Mouse (Mus musculus) midbrain, embryonic 12.5 days (tissue): ENCODE results near the gene Gadd45gip1. TPM values are rescaled to one million over a fixed set of nuclear protein-coding genes. Genes with fewer than 3 reads are reported as not detected.

ENCODE experiments used
- ATAC-seq: fragments of 200-750 bp; cut with Nextera tagmentation; 2 replicates; pipeline ENCODE4 v1.8.0; 2017; ENCODE audit warnings: low read depth, moderate TSS enrichment, moderate library complexity; ENCODE audit not compliant: low FRiP score
- H3K27ac ChIP-seq: fragments of 300-500 bp; sonication (generic); replicated peaks from 2 replicates; pipeline ENCODE4 v1.5.1; 2016; ENCODE audit warnings: mild to moderate bottlenecking
- H3K27me3 ChIP-seq: fragments of 300-500 bp; sonication (generic); 2 replicates; pipeline ENCODE4 v1.6.1; 2016; ENCODE audit warnings: mild to moderate bottlenecking
- H3K36me3 ChIP-seq: fragments of 300-500 bp; sonication (generic); 2 replicates; pipeline ENCODE4 v1.6.1; 2016
- H3K4me1 ChIP-seq: fragments of 300-500 bp; sonication (generic); 2 replicates; pipeline ENCODE4 v1.6.1; 2016
- H3K4me2 ChIP-seq: fragments of 300-500 bp; sonication (generic); replicated peaks from 2 replicates; pipeline ENCODE4 v1.6.1; 2016; ENCODE audit warnings: mild to moderate bottlenecking, moderate library complexity
- H3K4me3 ChIP-seq: fragments of 300-500 bp; sonication (generic); 2 replicates; pipeline ENCODE4 v1.5.1; 2016; ENCODE audit warnings: mild to moderate bottlenecking
- H3K9ac ChIP-seq: fragments of 300-500 bp; sonication (generic); replicated peaks from 2 replicates; pipeline ENCODE4 v1.6.1; 2016; ENCODE audit warnings: mild to moderate bottlenecking, moderate library complexity
- H3K9me3 ChIP-seq: fragments of 300-500 bp; sonication (generic); 2 replicates; pipeline ENCODE4 v1.6.1; 2016; ENCODE audit warnings: mild to moderate bottlenecking
- WGBS: fragments of 180-500 bp; shearing (Covaris S2); methylation state at CpG from one replicate; pipeline ENCODE4 v1.1.7; 2016; 5-methylcytosine and 5-hydroxymethylcytosine counted together
- polyA plus RNA-seq: library from polyadenylated mRNA; unstranded; fragments of >200 nt; fragmentation: Nextera tagmentation; extraction: Ambion mirVana; gene quantifications from 2 replicates; pipeline ENCODE4 v1.2.1, GENCODE M21; 2016

The Gadd45gip1 gene
- polyA plus RNA-seq, 1 experiment from 2014 or later = 36.1 TPM

DNA sequence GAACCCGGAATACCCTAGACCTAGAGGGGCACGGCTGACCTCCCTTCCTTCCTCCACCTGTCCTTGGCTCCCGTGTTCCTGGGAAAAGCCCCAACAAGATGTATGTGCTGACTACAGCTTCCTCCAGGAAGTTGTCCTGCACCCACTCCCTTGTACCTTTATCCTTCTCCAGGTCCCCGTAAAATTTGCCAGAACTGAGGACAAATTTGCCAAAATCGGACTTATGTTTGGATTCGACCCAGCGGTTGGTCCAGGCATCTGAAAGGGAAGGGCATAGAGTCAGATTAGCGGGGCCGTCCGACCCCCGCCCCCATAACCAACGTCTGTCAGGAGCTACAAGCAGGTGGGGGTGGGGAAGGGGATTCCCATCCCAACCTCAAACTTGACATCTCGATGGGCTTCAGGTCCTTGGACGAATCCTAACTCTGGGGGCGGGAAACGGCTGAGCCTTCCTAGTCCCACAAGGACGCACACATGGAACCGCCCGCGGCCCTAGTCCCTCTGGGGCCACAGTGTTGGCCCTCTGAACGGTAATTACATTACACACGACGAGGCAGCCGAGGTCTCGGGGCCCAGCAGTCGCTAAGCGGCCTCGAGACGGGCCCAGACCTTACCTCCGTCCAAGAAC lies 14.9 kb downstream of the Gadd45gip1 start:
- Histone ChIP-seq H3K4me2 (peak overlapping the region; percentile 83), H3K9ac (peak overlapping the region; percentile 95), H3K27ac (peak overlapping the region; percentile 83), H3K4me1 (peaks cover 31% of the 10 kb centered on the region), H3K36me3 (peaks cover 40% of the 10 kb centered on the region), H3K9me3 (no peaks in the 10 kb centered on the region), H3K27me3 (no peaks in the 10 kb centered on the region), H3K4me3 (peak overlapping the region; percentile 94)
- WGBS = under 1% methylated on average over 30 of the region's 30 CpGs
- no peak; the same call in 1 of the 2 replicates for ATAC-seq

DNA sequence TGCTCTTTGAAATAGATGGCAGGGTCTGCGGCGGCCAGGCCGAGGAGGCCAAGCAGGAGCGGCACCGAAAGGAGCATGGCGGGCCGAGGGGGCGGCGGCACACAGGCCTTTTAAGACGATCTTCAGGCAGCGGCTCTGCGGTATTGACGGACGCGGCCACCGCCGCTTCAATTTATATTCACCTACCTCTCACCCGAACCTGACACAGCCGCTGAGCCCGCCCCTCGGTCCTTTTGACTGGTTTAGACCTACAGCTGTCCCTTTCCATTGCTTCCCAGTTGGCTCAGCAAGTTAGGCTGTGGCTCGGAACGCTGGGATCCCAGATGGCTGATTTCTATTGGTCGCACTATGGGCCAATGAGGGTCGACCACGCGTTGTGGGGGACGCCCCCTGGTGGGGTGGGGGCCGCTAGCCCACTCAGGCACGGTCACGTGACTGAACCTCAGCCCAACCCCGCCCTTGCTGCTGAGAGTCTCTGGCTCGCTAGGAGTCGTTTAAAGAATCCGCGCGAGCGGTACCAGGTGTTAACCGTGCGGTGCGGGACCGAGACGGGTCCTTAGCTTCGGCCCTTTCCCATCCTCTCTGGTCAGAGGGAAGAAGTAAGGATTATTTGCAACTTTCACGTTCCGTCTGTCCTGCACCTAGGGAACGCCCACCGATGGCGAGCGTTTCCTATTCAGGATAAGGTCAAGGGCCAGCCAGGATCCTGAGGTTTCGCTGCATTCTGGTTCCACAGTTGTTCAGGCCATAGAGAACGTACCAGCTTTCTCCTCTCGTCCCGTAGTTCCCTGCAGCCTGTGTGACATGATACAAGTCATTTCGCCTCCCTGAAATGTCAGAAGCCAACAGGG lies 15.6 kb downstream of the Gadd45gip1 start, which contains the start of gene Calr:
Gene Calr (minus strand): TSS at position 213 of the 851 bp plus-strand sequence.
- Histone ChIP-seq H3K4me2 (peak within 1 kb of the TSS; percentile 83), H3K4me3 (peak within 1 kb of the TSS; percentile 94), H3K27ac (peak within 1 kb of the TSS; percentile 83), H3K9ac (peak within 1 kb of the TSS; percentile 95), H3K36me3 (peaks cover 32% of the 10 kb centered on the region), H3K27me3 (no peaks in the 10 kb centered on the region), H3K4me1 (peaks cover 31% of the 10 kb centered on the region), H3K9me3 (no peaks in the 10 kb centered on the region)
- WGBS = 2% methylated on average over 54 of the region's 55 CpGs
- ATAC-seq = peak; percentile 98

DNA sequence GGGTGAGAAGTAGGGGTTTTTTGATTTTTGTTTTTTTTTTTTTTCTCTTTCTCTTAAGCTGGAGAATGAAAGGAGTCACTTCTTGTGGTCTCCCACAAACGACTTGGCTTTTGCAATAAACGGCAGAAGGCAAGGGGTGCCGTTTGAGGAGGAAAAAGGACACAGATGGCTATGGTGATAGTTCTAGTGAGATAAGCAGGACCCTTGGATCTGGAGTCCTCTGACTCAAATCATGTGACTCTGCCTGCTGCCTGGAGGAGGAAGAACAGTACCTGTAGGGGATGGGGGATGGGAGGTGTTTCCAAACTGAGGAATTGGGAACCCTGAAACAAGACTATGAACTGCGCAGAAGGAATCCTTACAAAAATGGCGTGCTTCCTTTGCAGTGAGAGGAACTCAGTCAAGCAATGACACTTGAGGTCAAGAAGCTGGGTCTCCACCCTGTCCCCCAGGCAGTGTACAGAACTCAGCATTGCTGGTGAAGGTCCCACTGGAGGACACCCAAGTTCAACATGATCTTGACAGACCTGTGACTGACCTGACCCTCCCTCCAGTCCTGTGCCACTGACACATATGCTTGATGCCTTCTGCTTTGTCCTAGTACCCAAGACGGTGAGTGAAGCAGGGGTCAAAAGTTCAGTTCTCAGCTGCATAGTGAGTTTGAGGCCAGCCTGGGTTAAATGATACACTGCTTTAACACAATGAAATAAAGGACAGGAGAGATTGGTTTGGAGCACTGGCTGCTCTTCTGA lies 16.5 kb downstream of the Gadd45gip1 start:
- Histone ChIP-seq H3K27me3 (no peaks in the 10 kb centered on the region), H3K27ac (peak overlapping the region; percentile 81; the same call in 1 of the 2 replicates), H3K36me3 (peaks cover 23% of the 10 kb centered on the region), H3K9me3 (no peaks in the 10 kb centered on the region), H3K4me2 (peak overlapping the region; percentile 83), H3K4me1 (peaks cover 31% of the 10 kb centered on the region), H3K4me3 (peak overlapping the region; percentile 94), H3K9ac (peak overlapping the region; percentile 63; the same call in 1 of the 2 replicates)
- WGBS = 59% methylated on average over 6 of the region's 6 CpGs
- no peak for ATAC-seq

DNA sequence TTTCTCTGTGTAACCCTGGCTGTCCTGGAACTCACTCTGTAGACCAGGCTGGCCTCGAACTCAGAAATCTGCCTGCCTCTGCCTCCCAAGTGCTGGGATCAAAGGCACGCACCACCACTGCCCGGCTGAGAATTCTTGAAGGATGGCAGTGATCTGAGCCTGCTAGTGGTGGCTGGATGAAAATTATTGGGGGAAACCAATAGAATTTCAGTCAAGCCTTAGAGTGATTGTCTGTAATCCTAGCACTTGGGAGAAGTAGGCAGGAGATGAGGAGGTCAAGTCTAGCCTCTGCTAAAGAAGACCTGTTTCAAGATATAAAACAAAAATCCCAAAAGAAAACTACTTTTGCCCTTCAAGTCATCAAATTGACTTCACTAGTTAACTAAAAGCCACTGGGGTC lies 25.1 kb downstream of the Gadd45gip1 start:
- H3K36me3 ChIP-seq = peaks cover 18% of the 10 kb centered on the region
- 96% methylated on average over 3 of the region's 3 CpGs for WGBS
- 0 out of 2 replicates have a peak, but pooled peaks cover 6% of the 10 kb centered on the region for H3K27me3 ChIP-seq
- no peak overlapping the region for H3K27ac ChIP-seq
- peak; percentile 23 for ATAC-seq
- H3K9me3 ChIP-seq = no peaks in the 10 kb centered on the region
- peaks cover 14% of the 10 kb centered on the region for H3K4me1 ChIP-seq
- H3K4me2 ChIP-seq = no peak overlapping the region
- H3K4me3 ChIP-seq = no peak overlapping the region
- H3K9ac ChIP-seq = no peak overlapping the region

DNA sequence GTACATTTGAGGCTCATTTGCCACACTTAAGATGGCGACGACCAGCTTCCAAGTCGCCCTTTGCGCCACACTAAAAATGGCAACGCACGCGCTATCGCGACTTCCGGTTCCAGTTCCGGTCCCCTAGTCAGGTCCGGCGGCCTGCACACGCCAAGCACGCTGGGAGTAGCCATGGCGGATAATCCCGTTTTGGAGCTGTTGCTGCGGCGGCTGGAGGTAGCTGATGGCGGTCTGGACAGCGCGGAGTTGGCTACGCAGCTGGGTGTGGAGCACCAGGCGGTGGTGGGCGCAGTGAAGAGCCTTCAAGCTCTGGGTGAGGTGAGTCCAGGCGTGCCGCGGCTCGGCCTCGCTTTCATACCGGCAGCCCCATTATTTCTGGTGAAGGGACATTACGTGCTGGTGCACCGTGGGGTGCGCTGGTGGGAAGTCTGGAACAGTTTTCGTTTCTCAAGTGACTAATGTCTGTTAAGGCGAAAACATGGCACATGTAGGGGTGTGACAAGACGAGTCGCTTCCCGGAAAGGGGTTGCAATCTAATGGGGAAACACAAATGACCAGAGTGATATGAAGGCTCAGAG lies 25.6 kb downstream of the Gadd45gip1 start, which contains the start of gene Farsa:
Gene Farsa (plus strand): TSS at position 126 of the 578 bp plus-strand sequence.
- Histone ChIP-seq H3K27me3 (0 out of 2 replicates have a peak, but pooled peaks cover 6% of the 10 kb centered on the region), H3K4me2 (peak within 1 kb of the TSS; percentile 61), H3K4me1 (peaks cover 14% of the 10 kb centered on the region), H3K9ac (peak within 1 kb of the TSS; percentile 74), H3K4me3 (peak within 1 kb of the TSS; percentile 79), H3K27ac (peak within 1 kb of the TSS; percentile 68), H3K9me3 (no peaks in the 10 kb centered on the region), H3K36me3 (peaks cover 23% of the 10 kb centered on the region)
- WGBS = under 1% methylated on average over 39 of the region's 39 CpGs
- peak; percentile 94 for ATAC-seq

DNA sequence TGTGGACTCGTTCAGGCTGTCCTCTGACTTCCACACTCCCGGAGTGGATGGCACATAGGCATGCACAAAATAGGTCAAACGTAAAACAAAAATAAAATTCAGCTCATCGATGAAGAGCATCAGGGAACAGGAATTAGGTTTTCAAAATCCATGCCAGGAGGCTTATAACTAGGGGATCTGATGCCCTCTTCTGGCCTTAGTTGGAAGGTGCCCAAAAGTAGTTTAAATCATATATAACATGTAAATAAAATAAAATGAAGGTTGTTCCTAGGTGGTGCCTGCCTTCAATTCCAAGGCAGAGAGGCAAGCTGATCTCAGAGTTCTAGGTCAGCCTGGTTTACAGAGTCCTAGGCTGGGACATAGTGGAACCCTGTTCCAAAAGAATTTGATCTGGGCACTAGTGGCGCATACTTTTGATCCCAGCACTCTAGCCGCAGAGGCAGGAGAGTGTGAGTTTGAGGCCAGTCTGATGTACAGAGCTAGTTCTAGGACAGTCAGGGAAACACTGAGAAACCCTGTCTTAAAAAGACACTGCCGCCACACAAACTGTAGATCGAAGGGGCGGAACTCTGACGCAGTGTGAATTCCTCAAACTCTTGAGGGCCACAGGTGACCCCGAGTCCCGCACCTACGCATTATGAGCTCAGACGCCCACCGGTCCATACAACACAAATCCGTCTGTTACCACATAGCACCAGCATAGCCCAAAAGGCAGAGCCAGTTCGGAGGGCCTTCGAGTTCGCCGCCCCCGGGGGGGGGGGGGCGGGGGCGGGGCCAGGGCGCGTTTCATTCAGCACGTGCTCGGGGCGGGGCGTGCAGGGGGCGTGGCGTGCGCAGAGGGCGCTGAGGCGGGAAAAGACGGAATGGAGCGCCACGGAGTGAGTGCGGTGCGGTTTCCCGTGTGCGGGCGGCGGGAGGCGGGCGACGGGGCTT lies 40.3 kb downstream of the Gadd45gip1 start, which contains the start of gene Syce2:
Gene Syce2 (plus strand): TSS at position 736 of the 933 bp plus-strand sequence.
- Histone ChIP-seq H3K27me3 (peaks cover 14% of the 10 kb centered on the region), H3K4me1 (peaks cover 13% of the 10 kb centered on the region), H3K36me3 (peaks cover 30% of the 10 kb centered on the region), H3K9ac (peak within 1 kb of the TSS; percentile 53), H3K9me3 (no peaks in the 10 kb centered on the region), H3K4me3 (peak within 1 kb of the TSS; percentile 40), H3K4me2 (peak within 1 kb of the TSS; percentile 73), H3K27ac (no peak within 1 kb of the TSS)
- WGBS = 17% methylated on average over 44 of the region's 46 CpGs
- ATAC-seq = peak; percentile 56; the same call in 1 of the 2 replicates

DNA sequence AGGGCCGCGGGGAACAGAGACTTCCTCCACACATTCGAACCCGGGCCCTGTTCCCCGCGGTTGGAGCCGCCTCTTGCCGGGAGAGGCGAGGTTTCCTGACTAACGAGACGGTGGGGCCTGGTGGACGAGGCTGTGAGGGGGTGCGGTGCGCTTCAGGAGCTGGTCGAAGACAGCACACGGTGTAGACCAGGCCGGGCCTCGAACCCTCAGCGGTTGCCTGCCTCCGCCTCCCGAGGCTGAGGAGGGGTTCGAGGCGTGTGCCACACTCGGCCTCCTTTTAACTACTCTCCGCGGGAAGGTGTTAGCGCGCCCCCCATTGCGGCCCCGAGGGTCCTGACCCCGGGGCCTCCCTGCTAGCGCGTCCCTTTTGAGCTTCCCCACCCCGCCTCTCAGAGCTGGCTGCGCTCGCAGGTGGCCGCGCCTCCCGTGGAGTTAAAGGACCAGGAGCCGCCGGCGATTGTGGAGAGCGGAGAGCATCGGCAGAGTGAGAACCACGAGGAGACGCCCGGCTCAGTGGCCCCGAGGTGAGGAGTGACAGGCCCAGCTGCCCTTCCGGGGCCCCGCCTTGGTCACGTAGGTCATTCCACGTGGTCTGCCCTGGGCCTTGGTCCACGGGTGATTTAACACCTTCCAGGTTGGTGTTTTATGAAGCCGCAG lies 41.1 kb downstream of the Gadd45gip1 start:
- Histone ChIP-seq H3K9me3 (no peaks in the 10 kb centered on the region), H3K36me3 (peaks cover 22% of the 10 kb centered on the region), H3K4me3 (peak overlapping the region; percentile 40), H3K4me1 (peaks cover 13% of the 10 kb centered on the region), H3K9ac (peak overlapping the region; percentile 53), H3K27me3 (peaks cover 14% of the 10 kb centered on the region), H3K4me2 (peak overlapping the region; percentile 73), H3K27ac (no peak overlapping the region)
- 3% methylated on average over 53 of the region's 54 CpGs for WGBS
- ATAC-seq = peak; percentile 58; the same call in 1 of the 2 replicates

DNA sequence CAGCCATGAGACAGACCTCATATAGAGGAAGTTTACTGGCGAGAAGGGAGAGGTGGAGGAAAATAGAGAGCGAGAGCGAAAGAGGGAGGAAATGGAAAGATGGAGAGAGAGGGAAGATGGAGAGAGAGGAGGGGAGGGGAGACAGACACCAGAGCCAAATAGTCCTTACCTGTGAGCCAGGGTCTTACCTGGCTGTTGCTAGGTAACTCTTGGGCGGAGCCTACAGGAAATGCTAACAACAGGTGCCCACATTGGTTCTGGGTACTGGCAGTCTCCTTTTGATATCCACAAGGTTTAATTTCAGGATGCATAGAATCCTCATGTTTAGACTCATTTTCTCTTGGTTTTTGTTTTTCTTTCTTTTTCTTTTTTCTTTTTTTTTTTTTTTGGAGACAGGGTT lies 41.7 kb downstream of the Gadd45gip1 start:
- H3K4me2 ChIP-seq = peak overlapping the region; percentile 73
- ATAC-seq = no peak
- peaks cover 14% of the 10 kb centered on the region for H3K27me3 ChIP-seq
- whole genome bisulfite sequencing = 83% methylated on average over 4 of the region's 4 CpGs
- peaks cover 16% of the 10 kb centered on the region for H3K36me3 ChIP-seq
- H3K27ac ChIP-seq = no peak overlapping the region
- peak overlapping the region; percentile 40 for H3K4me3 ChIP-seq
- H3K9me3 ChIP-seq = no peaks in the 10 kb centered on the region
- no peak overlapping the region for H3K9ac ChIP-seq
- H3K4me1 ChIP-seq = peaks cover 13% of the 10 kb centered on the region

DNA sequence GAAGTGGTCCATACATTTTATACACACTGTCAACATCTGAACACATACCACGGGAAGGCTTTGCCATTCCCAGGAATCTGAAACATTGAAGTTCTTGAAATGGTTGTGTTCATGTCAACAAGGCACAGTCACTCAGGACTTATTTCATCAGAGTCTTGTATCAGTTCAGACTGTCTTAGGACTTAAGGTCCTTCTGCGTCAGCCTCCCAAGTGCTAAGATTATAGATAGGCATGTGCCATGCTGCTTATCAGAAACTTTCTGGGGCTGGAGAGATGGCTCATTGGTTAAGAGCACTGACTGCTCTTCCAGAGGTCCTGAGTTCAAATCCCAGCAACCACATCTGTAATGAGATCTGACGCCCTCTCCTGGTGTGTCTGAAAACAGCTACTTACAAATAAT lies 43.0 kb downstream of the Gadd45gip1 start:
- 93% methylated on average over 3 of the region's 3 CpGs for whole genome bisulfite sequencing
- H3K9me3 ChIP-seq = no peaks in the 10 kb centered on the region
- no peak overlapping the region for H3K4me2 ChIP-seq
- peaks cover 13% of the 10 kb centered on the region for H3K4me1 ChIP-seq
- no peak for ATAC-seq
- no peak overlapping the region for H3K9ac ChIP-seq
- H3K36me3 ChIP-seq = peaks cover 3% of the 10 kb centered on the region; the same call in 1 of the 2 replicates
- H3K4me3 ChIP-seq = no peak overlapping the region
- H3K27me3 ChIP-seq = peaks cover 14% of the 10 kb centered on the region
- H3K27ac ChIP-seq = no peak overlapping the region
